Mouse (Mus musculus) MEL (cell line): ENCODE measurements at regions not wholly inside any gene's neighbourhood (a gene's known extent, or its start where the extent isn't known, plus 50 kb on each side); places are given as distances from the start of the nearest gene placed in this dataset.

Source experiments
- DNase-seq: peaks from one replicate; pipeline ENCODE4 v3.0.0; 2011; ENCODE audit warnings: low read depth, low spot score
- H3K27ac ChIP-seq: 2 replicates; pipeline ENCODE4 v1.5.1; 2012; ENCODE audit warnings: low read depth, mild to moderate bottlenecking, control low read depth, low read length, moderate library complexity; ENCODE audit not compliant: control insufficient read depth
- H3K27me3 ChIP-seq, 2 experiments: fragments of 150-350 bp in 1 of 2; sonication (generic) in 1 of 2; 2 replicates each; pipeline ENCODE4 v1.6.1; 2012; ENCODE audit warnings: low read length in 2 of 2, mild to moderate bottlenecking in 2 of 2, improper control_type of control experiment in 1 of 2, moderate library complexity in 1 of 2; ENCODE audit not compliant: insufficient read depth in 2 of 2, control insufficient read depth in 1 of 2
- H3K36me3 ChIP-seq, 2 experiments: 2 replicates each; pipeline ENCODE4 v1.6.1; 2012 to 2014; ENCODE audit warnings: low read length in 2 of 2, improper control_type of control experiment in 1 of 2, inconsistent platforms in 1 of 2, mild to moderate bottlenecking in 1 of 2; ENCODE audit not compliant: insufficient read depth in 2 of 2, control insufficient read depth in 1 of 2
- H3K4me1 ChIP-seq, 2 experiments: fragments of 150-350 bp in 1 of 2; sonication (generic) in 1 of 2; 2 replicates each; pipeline ENCODE4 v1.6.1; 2012; ENCODE audit warnings: low read length in 2 of 2, improper control_type of control experiment in 1 of 2, mild to moderate bottlenecking in 1 of 2; ENCODE audit not compliant: insufficient read depth in 2 of 2, control insufficient read depth in 1 of 2
- H3K4me3 ChIP-seq, 2 experiments: fragments of 150-350 bp in 1 of 2; sonication (generic) in 1 of 2; 2 replicates each; pipeline ENCODE4 v1.5.1; 2012; ENCODE audit warnings: low read depth in 2 of 2, low read length in 2 of 2, mild to moderate bottlenecking in 2 of 2, moderate library complexity in 2 of 2, control low read depth in 1 of 2, improper control_type of control experiment in 1 of 2; ENCODE audit not compliant: control insufficient read depth in 1 of 2, insufficient read depth in 1 of 2
- H3K79me2 ChIP-seq: 2 replicates; pipeline ENCODE4 v1.6.1; 2012; ENCODE audit warnings: mild to moderate bottlenecking, low read length, moderate library complexity; ENCODE audit not compliant: control insufficient read depth, poor library complexity, insufficient read depth
- H3K9ac ChIP-seq: 2 replicates; pipeline ENCODE4 v1.6.1; 2012; ENCODE audit warnings: low read depth, mild to moderate bottlenecking, control low read depth, low read length, moderate library complexity; ENCODE audit not compliant: control insufficient read depth, poor library complexity, severe bottlenecking
- H3K9me3 ChIP-seq: fragments of 150-350 bp; sonication (generic); replicated peaks from 2 replicates; pipeline ENCODE4 v1.6.1; 2012; ENCODE audit warnings: mild to moderate bottlenecking, low read length, improper control_type of control experiment, moderate library complexity; ENCODE audit not compliant: insufficient read depth
- BHLHE40 ChIP-seq: IDR thresholded peaks from 2 replicates; pipeline ENCODE4 v1.6.1; 2012; ENCODE audit warnings: low read depth, mild to moderate bottlenecking, inconsistent platforms, low read length, improper control_type of control experiment, borderline replicate concordance
- CHD1 ChIP-seq: IDR thresholded peaks from 2 replicates; pipeline ENCODE4 v1.6.1; 2012; ENCODE audit warnings: low read depth, mild to moderate bottlenecking, inconsistent platforms, low read length, improper control_type of control experiment
- CHD2 ChIP-seq: IDR thresholded peaks from 2 replicates; pipeline ENCODE4 v1.6.1; 2011; ENCODE audit warnings: low read length, improper control_type of control experiment
- CTCF ChIP-seq, 3 experiments: IDR thresholded peaks in 2 of 3; conservative IDR thresholded peaks in 1 of 3; 2 replicates each; pipeline ENCODE4 v1.5.1; 2011 to 2012; ENCODE audit warnings: low read length in 3 of 3, low read depth in 2 of 3, mild to moderate bottlenecking in 2 of 3, improper control_type of control experiment in 1 of 3, inconsistent platforms in 1 of 3, mixed read lengths in 1 of 3, moderate library complexity in 1 of 3; ENCODE audit not compliant: control insufficient read depth in 1 of 3, insufficient read depth in 1 of 3, poor library complexity in 1 of 3, severe bottlenecking in 1 of 3
- E2F4 ChIP-seq: IDR thresholded peaks from 2 replicates; pipeline ENCODE4 v1.6.1; 2011; ENCODE audit warnings: low read depth, low read length, improper control_type of control experiment, borderline replicate concordance
- ELF1 ChIP-seq: IDR thresholded peaks from 2 replicates; pipeline ENCODE4 v1.6.1; 2014; ENCODE audit warnings: low read depth, mild to moderate bottlenecking, inconsistent platforms, low read length, improper control_type of control experiment, moderate library complexity
- EP300 ChIP-seq, 2 experiments: IDR thresholded peaks; 2 replicates each; pipeline ENCODE4 v1.6.1; 2011; ENCODE audit warnings: improper control_type of control experiment in 2 of 2, low read length in 2 of 2, low read depth in 1 of 2, mild to moderate bottlenecking in 1 of 2
- GABPA ChIP-seq: IDR thresholded peaks from 2 replicates; pipeline ENCODE4 v1.6.1; 2012; ENCODE audit warnings: low read depth, mild to moderate bottlenecking, inconsistent platforms, low read length, improper control_type of control experiment, moderate library complexity
- GATA1 ChIP-seq: IDR thresholded peaks from 2 replicates; pipeline ENCODE4 v1.6.1; 2011; ENCODE audit warnings: low read depth, low read length, improper control_type of control experiment
- JUND ChIP-seq: IDR thresholded peaks from 2 replicates; pipeline ENCODE4 v1.6.1; 2011; ENCODE audit warnings: low read depth, mild to moderate bottlenecking, improper control_type of control experiment, low read length
- KAT2A ChIP-seq: conservative IDR thresholded peaks from 2 replicates; pipeline ENCODE4 v1.6.1; 2012; ENCODE audit warnings: low read depth, low read length, improper control_type of control experiment, inconsistent platforms
- MAZ ChIP-seq: IDR thresholded peaks from 2 replicates; pipeline ENCODE4 v1.6.1; 2012; ENCODE audit warnings: low read depth, mild to moderate bottlenecking, inconsistent platforms, low read length, improper control_type of control experiment
- MXI1 ChIP-seq: IDR thresholded peaks from 2 replicates; pipeline ENCODE4 v1.6.1; 2011; ENCODE audit warnings: mild to moderate bottlenecking, low read depth, low read length, improper control_type of control experiment
- MYC ChIP-seq: IDR thresholded peaks from 2 replicates; pipeline ENCODE4 v1.6.1; 2011; ENCODE audit warnings: low read depth, mild to moderate bottlenecking, low read length, improper control_type of control experiment, moderate library complexity
- NELFE ChIP-seq: IDR thresholded peaks from 2 replicates; pipeline ENCODE4 v1.6.1; 2011; ENCODE audit warnings: low read depth, low read length, improper control_type of control experiment
- NRF1 ChIP-seq: IDR thresholded peaks from 2 replicates; pipeline ENCODE4 v1.6.1; 2014; ENCODE audit warnings: low read depth, mild to moderate bottlenecking, inconsistent platforms, low read length, improper control_type of control experiment, moderate library complexity; ENCODE audit not compliant: poor library complexity, insufficient read depth, severe bottlenecking
- POLR2A ChIP-seq, 2 experiments: IDR thresholded peaks; 2 replicates each; pipeline ENCODE4 v1.6.1; 2011 to 2012; ENCODE audit warnings: low read length in 2 of 2, mild to moderate bottlenecking in 2 of 2, control low read depth in 1 of 2, improper control_type of control experiment in 1 of 2, low read depth in 1 of 2, moderate library complexity in 1 of 2; ENCODE audit not compliant: control insufficient read depth in 1 of 2, insufficient read depth in 1 of 2, poor library complexity in 1 of 2
- POLR2AphosphoS2 ChIP-seq: IDR thresholded peaks from 2 replicates; pipeline ENCODE4 v1.6.1; 2011; ENCODE audit warnings: low read length, improper control_type of control experiment
- POLR2AphosphoS5 ChIP-seq: IDR thresholded peaks from 2 replicates; pipeline ENCODE4 v1.6.1; 2012; ENCODE audit warnings: low read depth, borderline replicate concordance, mild to moderate bottlenecking, inconsistent platforms, low read length, moderate library complexity, mixed read lengths
- RCOR1 ChIP-seq: IDR thresholded peaks from 2 replicates; pipeline ENCODE4 v1.6.1; 2012; ENCODE audit warnings: low read depth, mild to moderate bottlenecking, inconsistent platforms, low read length, improper control_type of control experiment
- TAL1 ChIP-seq: IDR thresholded peaks from 2 replicates; pipeline ENCODE4 v1.6.1; 2012; ENCODE audit warnings: mild to moderate bottlenecking, inconsistent platforms, low read length, moderate library complexity, mixed read lengths
- TBP ChIP-seq: IDR thresholded peaks from 2 replicates; pipeline ENCODE4 v1.8.0; 2011; ENCODE audit warnings: low read depth, low read length, improper control_type of control experiment
- TCF12 ChIP-seq: IDR thresholded peaks from 2 replicates; pipeline ENCODE4 v1.6.1; 2014; ENCODE audit warnings: low read depth, mild to moderate bottlenecking, inconsistent platforms, low read length, improper control_type of control experiment, moderate library complexity
- USF1 ChIP-seq: IDR thresholded peaks from 2 replicates; pipeline ENCODE4 v1.6.1; 2014; ENCODE audit warnings: low read depth, mild to moderate bottlenecking, inconsistent platforms, low read length, improper control_type of control experiment, moderate library complexity
- USF2 ChIP-seq, 2 experiments: IDR thresholded peaks; 2 replicates each; pipeline ENCODE4 v1.6.1; 2011 to 2012; ENCODE audit warnings: improper control_type of control experiment in 2 of 2, low read length in 2 of 2, borderline replicate concordance in 1 of 2, inconsistent platforms in 1 of 2, low read depth in 1 of 2, mild to moderate bottlenecking in 1 of 2; ENCODE audit not compliant: insufficient read depth in 1 of 2
- ZKSCAN1 ChIP-seq: IDR thresholded peaks from 2 replicates; pipeline ENCODE4 v1.6.1; 2012; ENCODE audit warnings: low read depth, mild to moderate bottlenecking, inconsistent platforms, low read length, improper control_type of control experiment, moderate library complexity
- ZNF384 ChIP-seq: IDR thresholded peaks from 2 replicates; pipeline ENCODE4 v1.6.1; 2012; ENCODE audit warnings: low read depth, mild to moderate bottlenecking, inconsistent platforms, low read length, improper control_type of control experiment

- Histone ChIP-seq H3K79me2 (no peaks in the 10 kb centered on the region), H3K36me3 (no peaks in the 10 kb centered on the region), H3K9ac (no peak overlapping the region), H3K4me1 (no peaks in the 10 kb centered on the region), H3K27ac (no peak overlapping the region)
- no peak for DNase-seq
- TF ChIP-seq EP300 (IDR thresholded peaks at IDR 0.05; ENCODE audit: low read depth in 1 of 2, low read length in 2 of 2) (no peak), KAT2A (no peak), MYC (no peak), GABPA (no peak), MAZ (no peak), ZNF384 (no peak), ELF1 (no peak), BHLHE40 (no peak), ZKSCAN1 (no peak), MXI1 (no peak), TAL1 (no peak), NRF1 (no peak), TBP (no peak), POLR2AphosphoS5 (no peak)
- TF ChIP-seq, all 39 proteins: peak for 0
- Histone ChIP-seq H3K4me3 (no peak overlapping the region), H3K27me3 (no peaks in the 10 kb centered on the region), H3K9me3 (no peaks in the 10 kb centered on the region)
These were observed 263.6 kb downstream of the CK137956 start for GRCm38 (mm10) chr4:127707126-127707525.

GRCm38 (mm10) chr4:127701651-127702050 lies 269.1 kb downstream of the CK137956 start:
- Histone ChIP-seq H3K79me2 (no peaks in the 10 kb centered on the region), H3K9ac (no peak overlapping the region), H3K4me1 (no peaks in the 10 kb centered on the region), H3K27me3 (no peaks in the 10 kb centered on the region)
- DNase-seq, result no peak
- TF ChIP-seq CTCF (IDR thresholded peaks at IDR 0.05 in 2 of 3, conservative IDR thresholded peaks at IDR 0.05 in 1 of 3; ENCODE audit: control insufficient read depth in 1 of 3, insufficient read depth in 1 of 3, low read depth in 2 of 3, low read length in 3 of 3, poor library complexity in 1 of 3, severe bottlenecking in 1 of 3), result no peak
- no peak for TF ChIP-seq CHD2
- no peak for TF ChIP-seq POLR2AphosphoS2
- no peak for TF ChIP-seq GATA1
- no peak for TF ChIP-seq TCF12
- no peak for TF ChIP-seq MYC
- TF ChIP-seq USF1, result no peak
- TF ChIP-seq GABPA, result no peak
- TF ChIP-seq JUND, result no peak
- TF ChIP-seq USF2 (IDR thresholded peaks at IDR 0.05; ENCODE audit: borderline replicate concordance in 1 of 2, insufficient read depth in 1 of 2, low read depth in 1 of 2, low read length in 2 of 2), result no peak
- TF ChIP-seq NELFE, result no peak
- TF ChIP-seq E2F4, result no peak
- TF ChIP-seq RCOR1, result no peak
- no peak for TF ChIP-seq CHD1
- no peak for TF ChIP-seq MXI1
- no peak for TF ChIP-seq POLR2A (IDR thresholded peaks at IDR 0.05; ENCODE audit: control insufficient read depth in 1 of 2, insufficient read depth in 1 of 2, low read depth in 1 of 2, low read length in 2 of 2, poor library complexity in 1 of 2)
- TF ChIP-seq, all 39 proteins: peak for 0
- H3K27ac ChIP-seq, result no peak overlapping the region
- H3K36me3 ChIP-seq, result no peaks in the 10 kb centered on the region
- H3K9me3 ChIP-seq, result no peaks in the 10 kb centered on the region
- H3K4me3 ChIP-seq, result no peak overlapping the region
